Mouse (Mus musculus) midbrain, embryonic 12.5 days (tissue): ENCODE measurements around the gene Tmem44. TPM values are rescaled to one million over a fixed set of nuclear protein-coding genes. Genes with fewer than 3 reads are reported as not detected.

Experiments
- ATAC-seq: fragments of 200-750 bp; cut with Nextera tagmentation; 2 replicates; pipeline ENCODE4 v1.8.0; 2017; ENCODE audit warnings: low read depth, moderate TSS enrichment, moderate library complexity; ENCODE audit not compliant: low FRiP score
- H3K27ac ChIP-seq: fragments of 300-500 bp; sonication (generic); replicated peaks from 2 replicates; pipeline ENCODE4 v1.5.1; 2016; ENCODE audit warnings: mild to moderate bottlenecking
- H3K27me3 ChIP-seq: fragments of 300-500 bp; sonication (generic); 2 replicates; pipeline ENCODE4 v1.6.1; 2016; ENCODE audit warnings: mild to moderate bottlenecking
- H3K36me3 ChIP-seq: fragments of 300-500 bp; sonication (generic); 2 replicates; pipeline ENCODE4 v1.6.1; 2016
- H3K4me1 ChIP-seq: fragments of 300-500 bp; sonication (generic); 2 replicates; pipeline ENCODE4 v1.6.1; 2016
- H3K4me2 ChIP-seq: fragments of 300-500 bp; sonication (generic); replicated peaks from 2 replicates; pipeline ENCODE4 v1.6.1; 2016; ENCODE audit warnings: mild to moderate bottlenecking, moderate library complexity
- H3K4me3 ChIP-seq: fragments of 300-500 bp; sonication (generic); 2 replicates; pipeline ENCODE4 v1.5.1; 2016; ENCODE audit warnings: mild to moderate bottlenecking
- H3K9ac ChIP-seq: fragments of 300-500 bp; sonication (generic); replicated peaks from 2 replicates; pipeline ENCODE4 v1.6.1; 2016; ENCODE audit warnings: mild to moderate bottlenecking, moderate library complexity
- H3K9me3 ChIP-seq: fragments of 300-500 bp; sonication (generic); 2 replicates; pipeline ENCODE4 v1.6.1; 2016; ENCODE audit warnings: mild to moderate bottlenecking
- WGBS: fragments of 180-500 bp; shearing (Covaris S2); methylation state at CpG from one replicate; pipeline ENCODE4 v1.1.7; 2016; 5-methylcytosine and 5-hydroxymethylcytosine counted together
- polyA plus RNA-seq: library from polyadenylated mRNA; unstranded; fragments of >200 nt; fragmentation: Nextera tagmentation; extraction: Ambion mirVana; gene quantifications from 2 replicates; pipeline ENCODE4 v1.2.1, GENCODE M21; 2016

Gene Tmem44
- polyA plus RNA-seq, 1 experiment from 2014 or later, result 55.1 TPM

DNA sequence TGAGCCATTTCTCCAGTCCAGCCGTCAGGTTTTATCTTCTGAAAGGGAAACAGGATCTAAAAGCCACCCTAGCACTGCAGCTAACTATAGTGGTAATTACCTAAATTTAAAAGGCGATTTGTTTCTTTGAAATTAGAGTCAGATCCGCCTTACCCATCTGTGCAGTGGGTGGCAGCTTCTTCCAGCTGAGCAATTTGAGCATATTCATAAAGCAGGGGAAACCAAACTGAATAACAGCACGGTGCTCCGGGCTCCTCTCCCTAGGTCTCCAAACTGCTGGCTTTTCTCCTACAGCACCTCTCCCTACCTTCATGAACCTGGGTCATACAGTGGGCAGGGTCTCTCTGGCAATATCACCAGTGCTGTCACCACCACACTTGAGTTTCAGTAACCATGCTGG is 2.4 kb downstream of the Tmem44 start:
- 90% methylated on average over 5 of the region's 5 CpGs for WGBS
- H3K36me3 ChIP-seq, result peaks cover 30% of the 10 kb centered on the region

DNA sequence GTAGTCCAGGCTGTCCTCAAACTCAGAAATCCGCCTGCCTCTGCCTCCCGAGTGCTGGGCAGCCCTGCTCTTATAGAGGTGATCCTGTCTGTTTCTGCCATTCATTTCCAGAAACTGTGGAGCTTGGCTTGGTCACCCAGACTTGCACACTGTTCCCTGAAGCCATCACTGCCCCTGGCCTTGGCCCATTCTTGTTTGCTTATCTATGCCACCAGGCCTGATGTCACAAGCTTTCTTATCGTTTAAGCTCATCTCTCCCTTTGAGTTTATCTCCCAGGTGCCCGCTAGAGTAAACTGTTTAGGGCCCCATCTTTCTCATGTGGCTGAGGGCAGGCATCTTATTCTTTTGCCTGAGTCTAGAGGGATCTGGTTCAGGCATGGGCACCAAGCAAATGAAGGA is 5.9 kb downstream of the Tmem44 start:
- WGBS, result 93% methylated on average over 4 of the region's 4 CpGs
- Histone ChIP-seq H3K4me2 (no peak overlapping the region), H3K9ac (no peak overlapping the region), H3K27me3 (no peaks in the 10 kb centered on the region), H3K27ac (no peak overlapping the region), H3K36me3 (peaks cover 34% of the 10 kb centered on the region), H3K4me1 (peaks cover 9% of the 10 kb centered on the region; the same call in 1 of the 2 replicates), H3K9me3 (no peaks in the 10 kb centered on the region), H3K4me3 (no peak overlapping the region)
- no peak for ATAC-seq

More for the DNA sequence above, 2.4 kb downstream of the Tmem44 start:
- ATAC-seq, result no peak
- Histone ChIP-seq H3K9me3 (no peaks in the 10 kb centered on the region), H3K4me3 (no peak overlapping the region), H3K9ac (no peak overlapping the region), H3K4me1 (peaks cover 18% of the 10 kb centered on the region), H3K27ac (no peak overlapping the region), H3K27me3 (peaks cover 8% of the 10 kb centered on the region; the same call in 1 of the 2 replicates), H3K4me2 (peak overlapping the region; percentile 66)

DNA sequence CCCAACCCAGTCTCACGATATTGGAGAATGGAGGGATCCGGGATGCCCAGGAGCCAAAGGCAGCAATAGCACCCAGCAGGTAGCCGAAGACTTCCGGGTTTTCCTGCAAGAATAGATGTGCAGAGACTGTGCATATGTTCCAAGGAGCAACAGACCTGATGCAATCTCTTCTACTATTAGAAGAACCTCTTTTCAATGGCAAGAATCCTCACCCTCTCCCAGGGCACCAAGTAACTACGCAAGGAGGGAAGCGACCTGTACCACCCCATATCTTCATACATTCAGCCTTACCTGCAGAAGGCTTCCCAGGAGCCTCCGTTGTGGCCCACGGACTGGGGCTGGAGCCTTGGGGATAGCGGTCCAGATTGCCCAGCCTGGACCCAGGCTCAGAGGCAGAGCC is 7.3 kb downstream of the Tmem44 start:
- no peak for ATAC-seq
- Histone ChIP-seq H3K27me3 (no peaks in the 10 kb centered on the region), H3K9ac (no peak overlapping the region), H3K4me3 (no peak overlapping the region), H3K27ac (no peak overlapping the region), H3K4me2 (no peak overlapping the region), H3K9me3 (no peaks in the 10 kb centered on the region), H3K36me3 (peaks cover 34% of the 10 kb centered on the region), H3K4me1 (peaks cover under 1% of the 10 kb centered on the region; the same call in 1 of the 2 replicates)
- WGBS, result 94% methylated on average over 9 of the region's 9 CpGs

DNA sequence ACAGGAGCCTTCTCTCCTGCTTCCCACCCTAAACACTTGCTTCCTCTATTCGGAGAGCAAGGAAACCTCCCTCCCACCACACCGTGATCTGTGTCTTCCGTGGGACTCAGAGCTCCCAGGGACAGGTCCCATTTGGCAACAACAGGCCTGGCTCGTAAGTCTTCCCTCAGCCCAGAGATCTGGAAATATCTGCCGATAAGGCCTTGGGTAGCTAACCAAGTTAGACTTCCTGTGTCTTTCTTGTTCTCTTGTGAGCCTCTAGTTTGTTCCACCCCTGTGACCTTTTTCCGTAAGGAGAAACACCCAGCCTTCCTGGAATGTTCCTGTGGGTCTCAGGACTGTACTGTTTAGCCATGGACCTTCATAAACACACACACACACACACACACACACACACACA is 7.8 kb downstream of the Tmem44 start:
- 87% methylated on average over 6 of the region's 6 CpGs for WGBS
- Histone ChIP-seq H3K4me3 (no peak overlapping the region), H3K27ac (no peak overlapping the region), H3K9me3 (no peaks in the 10 kb centered on the region), H3K4me2 (no peak overlapping the region), H3K36me3 (peaks cover 34% of the 10 kb centered on the region), H3K4me1 (no peaks in the 10 kb centered on the region), H3K27me3 (no peaks in the 10 kb centered on the region), H3K9ac (no peak overlapping the region)
- no peak for ATAC-seq

DNA sequence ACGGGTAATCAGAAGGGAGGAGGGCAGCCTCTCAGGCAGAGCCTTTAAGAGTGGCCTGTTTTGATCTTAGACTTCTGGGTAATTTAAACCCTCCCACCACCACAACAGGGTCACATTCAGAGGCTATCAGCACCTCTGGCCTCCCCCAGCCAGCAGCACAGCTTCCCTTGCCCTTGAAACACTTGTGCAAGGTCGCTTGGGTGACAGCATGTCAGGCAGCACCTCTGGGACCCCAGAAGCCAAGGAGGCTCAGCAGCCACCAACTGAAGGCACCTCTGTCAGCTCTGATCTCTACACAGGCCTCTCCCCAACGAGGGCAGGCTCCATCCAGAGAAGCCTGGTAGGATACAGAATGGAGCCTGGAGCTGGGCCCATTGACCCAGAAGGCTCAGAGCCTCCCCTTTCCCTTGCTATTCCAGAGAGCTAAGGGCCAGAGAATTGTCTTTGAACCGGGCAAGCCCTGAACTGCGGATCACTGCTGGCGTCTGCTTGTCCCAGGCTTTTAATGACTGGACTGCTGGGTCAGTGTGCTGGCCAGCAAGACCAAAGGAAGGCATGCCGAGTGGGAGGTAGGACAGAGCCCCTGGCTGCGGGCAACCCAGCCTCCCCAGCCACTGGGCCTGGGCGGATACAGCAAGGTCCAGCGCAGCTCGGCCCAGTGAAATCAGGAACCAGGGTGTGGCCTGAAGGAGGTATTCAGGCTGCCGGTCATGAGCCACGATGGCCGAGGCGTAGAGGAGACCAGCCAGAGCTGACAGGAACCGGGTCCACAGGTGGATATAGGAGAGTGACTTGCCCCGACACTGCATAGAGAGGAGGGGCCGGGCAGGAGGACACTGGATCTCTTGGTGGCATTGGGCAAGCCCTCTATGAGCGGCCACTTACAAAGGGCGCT is 10.3 kb downstream of the Tmem44 start:
- Histone ChIP-seq H3K4me3 (no peak overlapping the region), H3K36me3 (peaks cover 18% of the 10 kb centered on the region), H3K9me3 (no peaks in the 10 kb centered on the region), H3K27ac (no peak overlapping the region), H3K9ac (no peak overlapping the region), H3K4me2 (peak overlapping the region; percentile 13), H3K4me1 (no peaks in the 10 kb centered on the region), H3K27me3 (no peaks in the 10 kb centered on the region)
- ATAC-seq, result no peak
- 76% methylated on average over 20 of the region's 20 CpGs for WGBS

DNA sequence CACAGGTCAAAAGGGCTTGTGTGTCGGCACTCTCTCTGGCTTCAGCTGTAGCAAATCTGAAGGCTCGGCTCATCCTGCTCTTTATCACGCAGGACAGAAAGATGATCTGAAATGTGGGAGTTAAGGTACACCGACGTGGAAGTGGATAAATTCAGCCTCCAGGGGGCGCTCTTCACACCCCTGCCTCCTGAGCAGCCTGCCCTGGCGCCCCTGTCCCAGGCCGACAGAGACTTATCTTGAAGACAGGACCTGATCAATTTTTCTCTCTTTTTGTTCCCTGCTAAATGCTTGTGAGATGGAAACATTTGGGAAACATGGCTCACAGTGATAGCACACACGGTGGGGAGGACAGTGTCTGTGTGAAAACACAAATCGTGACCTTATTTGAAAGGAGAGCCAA is 11.2 kb downstream of the Tmem44 start:
- Histone ChIP-seq H3K4me3 (no peak overlapping the region), H3K4me2 (no peak overlapping the region), H3K4me1 (no peaks in the 10 kb centered on the region), H3K9me3 (no peaks in the 10 kb centered on the region), H3K9ac (no peak overlapping the region), H3K27me3 (no peaks in the 10 kb centered on the region), H3K27ac (no peak overlapping the region), H3K36me3 (peaks cover 9% of the 10 kb centered on the region; the same call in 1 of the 2 replicates)
- ATAC-seq, result peak; percentile 34; the same call in 1 of the 2 replicates
- 28% methylated on average over 10 of the region's 10 CpGs for WGBS

DNA sequence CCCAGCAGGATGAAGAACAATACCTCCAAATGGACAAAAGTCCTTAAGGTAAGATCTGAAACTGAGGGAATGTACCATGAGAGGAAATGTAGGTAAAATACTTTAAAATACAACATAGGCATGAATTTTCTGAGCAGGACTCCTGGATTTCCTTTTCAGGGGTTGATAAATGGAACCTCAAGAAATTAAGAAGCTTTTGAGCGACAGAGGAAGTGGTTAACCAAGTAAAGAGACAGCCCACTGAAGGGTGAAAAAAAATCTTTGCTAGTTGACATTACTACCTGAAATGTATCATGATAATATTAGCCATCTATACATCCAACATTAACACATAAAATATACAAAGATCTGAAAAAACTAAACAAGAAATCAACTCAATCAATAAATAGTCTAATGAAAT is 15.6 kb downstream of the Tmem44 start:
- ATAC-seq, result no peak
- no peaks in the 10 kb centered on the region for H3K9me3 ChIP-seq
- no peak overlapping the region for H3K27ac ChIP-seq
- 100% methylated on average over 1 of the region's 1 CpGs for WGBS
- H3K36me3 ChIP-seq, result 0 out of 2 replicates have a peak, but pooled peaks cover 8% of the 10 kb centered on the region
- H3K4me1 ChIP-seq, result 0 out of 2 replicates have a peak, but pooled peaks cover 5% of the 10 kb centered on the region
- H3K27me3 ChIP-seq, result no peaks in the 10 kb centered on the region
- no peak overlapping the region for H3K4me3 ChIP-seq
- no peak overlapping the region for H3K4me2 ChIP-seq
- H3K9ac ChIP-seq, result no peak overlapping the region

DNA sequence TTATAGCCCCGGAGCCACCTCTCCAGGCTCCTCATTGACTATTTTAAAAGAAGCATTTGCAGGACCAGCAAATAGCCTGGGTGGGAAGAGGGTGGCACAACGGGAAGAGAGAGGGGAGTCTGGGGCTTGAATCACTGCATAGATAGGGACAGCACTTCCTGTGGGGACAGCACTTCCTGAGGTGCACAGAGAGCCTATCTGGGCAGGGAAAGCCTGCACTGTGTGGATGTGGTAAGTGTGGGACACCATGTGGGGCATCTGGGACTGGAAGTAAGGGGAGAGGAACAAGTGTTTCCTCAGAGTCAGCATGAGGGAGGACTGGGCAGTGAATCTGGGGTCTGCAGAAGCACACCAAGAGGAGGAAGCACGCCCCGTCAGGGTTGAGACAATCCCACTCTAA is 17.1 kb downstream of the Tmem44 start:
- Histone ChIP-seq H3K4me1 (0 out of 2 replicates have a peak, but pooled peaks cover 5% of the 10 kb centered on the region), H3K4me3 (no peak overlapping the region), H3K9me3 (no peaks in the 10 kb centered on the region), H3K4me2 (no peak overlapping the region), H3K27me3 (no peaks in the 10 kb centered on the region), H3K27ac (no peak overlapping the region), H3K36me3 (peaks cover 20% of the 10 kb centered on the region), H3K9ac (no peak overlapping the region)
- no peak for ATAC-seq
- WGBS, result 73% methylated on average over 4 of the region's 4 CpGs

DNA sequence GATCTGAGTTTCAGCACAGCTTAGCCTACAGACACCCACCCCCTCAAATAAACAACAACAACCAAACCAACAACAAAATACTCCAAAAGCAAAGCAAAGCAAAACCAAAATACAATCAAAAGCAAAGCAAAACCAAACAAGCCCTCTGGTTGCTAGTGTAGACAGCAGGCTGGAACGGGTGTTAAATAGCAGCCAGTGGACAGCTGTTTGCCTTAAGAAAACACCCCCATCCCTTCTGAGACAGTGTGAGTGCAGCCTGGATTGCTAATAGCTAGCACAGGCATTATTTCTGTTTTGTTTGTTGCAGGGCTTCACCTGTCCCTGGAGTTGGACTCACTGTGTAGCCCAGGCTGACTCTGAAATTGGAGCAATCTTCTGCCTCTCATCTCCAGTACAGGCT is 17.7 kb downstream of the Tmem44 start:
- H3K4me3 ChIP-seq, result no peak overlapping the region
- 0 out of 2 replicates have a peak, but pooled peaks cover 5% of the 10 kb centered on the region for H3K4me1 ChIP-seq
- no peak overlapping the region for H3K9ac ChIP-seq
- ATAC-seq, result no peak
- peaks cover 24% of the 10 kb centered on the region for H3K36me3 ChIP-seq
- H3K4me2 ChIP-seq, result no peak overlapping the region
- 71% methylated on average over 1 of the region's 1 CpGs for WGBS
- no peaks in the 10 kb centered on the region for H3K9me3 ChIP-seq
- H3K27me3 ChIP-seq, result no peaks in the 10 kb centered on the region
- H3K27ac ChIP-seq, result no peak overlapping the region

DNA sequence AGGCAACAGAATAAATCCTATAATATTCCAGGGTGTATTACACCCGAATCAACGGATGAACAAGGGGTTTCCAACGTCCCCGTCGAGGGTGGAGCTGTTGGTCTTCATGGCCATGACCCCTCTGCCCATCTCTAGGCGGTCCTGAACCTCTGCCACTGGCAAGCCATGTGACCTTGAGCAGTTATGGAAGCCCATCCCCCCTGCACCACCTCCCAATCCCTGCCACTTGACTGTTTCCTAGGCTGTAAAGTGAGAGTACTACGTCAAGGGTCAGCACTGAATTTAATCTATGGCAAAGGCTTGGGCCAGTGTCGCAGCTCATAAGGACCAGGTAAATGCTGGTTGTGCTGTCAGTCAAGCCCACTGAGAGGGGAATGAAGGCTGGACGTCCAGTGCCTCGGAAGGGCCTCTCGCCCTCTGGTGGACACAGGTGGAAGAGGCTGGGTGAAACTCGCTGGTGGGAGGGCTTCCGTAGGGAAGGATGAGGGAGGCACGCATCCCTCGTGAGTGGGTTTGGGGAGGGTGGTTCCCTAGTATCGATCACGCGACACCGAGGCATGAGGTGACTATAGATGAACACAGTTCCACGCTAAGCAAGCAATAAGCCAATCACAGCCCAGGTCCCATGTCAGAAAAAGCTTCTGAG is 18.8 kb downstream of the Tmem44 start:
- Histone ChIP-seq H3K27me3 (no peaks in the 10 kb centered on the region), H3K4me1 (0 out of 2 replicates have a peak, but pooled peaks cover 5% of the 10 kb centered on the region), H3K9me3 (no peaks in the 10 kb centered on the region), H3K27ac (no peak overlapping the region), H3K9ac (no peak overlapping the region), H3K4me3 (no peak overlapping the region), H3K4me2 (peak overlapping the region; percentile 18; the same call in 1 of the 2 replicates), H3K36me3 (peaks cover 34% of the 10 kb centered on the region)
- whole genome bisulfite sequencing, result 26% methylated on average over 20 of the region's 20 CpGs
- ATAC-seq, result peak; percentile 61; the same call in 1 of the 2 replicates

DNA sequence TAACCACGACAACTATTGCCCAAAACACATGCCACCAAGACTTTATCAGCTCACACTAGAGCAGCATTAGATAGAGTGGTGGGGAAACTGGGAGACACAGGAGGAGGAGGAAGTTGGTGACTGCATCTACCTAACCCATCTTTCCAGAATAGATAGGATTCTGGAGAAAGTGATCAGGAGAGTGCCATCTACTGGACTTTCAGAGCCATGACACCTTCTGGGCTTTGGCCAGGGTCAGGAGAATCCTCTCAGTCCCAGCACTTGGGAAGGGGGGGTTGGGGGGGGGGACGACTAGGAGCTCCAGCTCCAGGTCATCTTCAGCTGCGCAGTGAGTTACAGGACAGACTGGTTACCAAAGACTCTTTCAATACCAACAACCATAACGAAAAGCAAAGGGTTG is 19.8 kb downstream of the Tmem44 start:
- Histone ChIP-seq H3K9me3 (no peaks in the 10 kb centered on the region), H3K27me3 (no peaks in the 10 kb centered on the region), H3K9ac (no peak overlapping the region), H3K4me2 (no peak overlapping the region), H3K27ac (no peak overlapping the region), H3K4me3 (no peak overlapping the region), H3K4me1 (0 out of 2 replicates have a peak, but pooled peaks cover 5% of the 10 kb centered on the region), H3K36me3 (peaks cover 40% of the 10 kb centered on the region)
- no peak for ATAC-seq
- 54% methylated on average over 4 of the region's 4 CpGs for WGBS

DNA sequence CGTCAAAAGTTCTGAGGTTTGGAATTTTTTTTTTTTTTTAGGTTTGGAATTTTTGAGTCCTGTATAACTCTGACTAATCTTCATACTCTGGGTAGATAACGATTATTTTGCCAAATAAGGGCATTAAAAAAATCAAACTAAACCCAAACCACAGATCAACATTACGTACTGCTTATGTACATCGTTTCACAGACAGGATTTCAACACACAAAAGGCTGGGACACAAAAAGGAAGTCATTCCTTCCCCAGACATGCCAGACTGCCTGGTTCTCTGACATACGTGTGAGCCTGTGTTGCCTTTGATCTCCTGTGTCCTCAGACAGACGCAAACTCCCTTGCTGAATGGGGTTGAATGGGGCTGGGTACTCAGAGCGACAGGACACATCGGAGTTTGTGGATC is 22.3 kb downstream of the Tmem44 start:
- H3K9me3 ChIP-seq, result no peaks in the 10 kb centered on the region
- H3K4me2 ChIP-seq, result no peak overlapping the region
- H3K9ac ChIP-seq, result no peak overlapping the region
- H3K27me3 ChIP-seq, result no peaks in the 10 kb centered on the region
- H3K27ac ChIP-seq, result no peak overlapping the region
- 0 out of 2 replicates have a peak, but pooled peaks cover 5% of the 10 kb centered on the region for H3K4me1 ChIP-seq
- ATAC-seq, result no peak
- H3K36me3 ChIP-seq, result peaks cover 49% of the 10 kb centered on the region
- WGBS, result 89% methylated on average over 8 of the region's 8 CpGs
- no peak overlapping the region for H3K4me3 ChIP-seq
